Comparison of ENCODE assay signal across 8 mouse cellular contexts in the genomic region with DNA sequence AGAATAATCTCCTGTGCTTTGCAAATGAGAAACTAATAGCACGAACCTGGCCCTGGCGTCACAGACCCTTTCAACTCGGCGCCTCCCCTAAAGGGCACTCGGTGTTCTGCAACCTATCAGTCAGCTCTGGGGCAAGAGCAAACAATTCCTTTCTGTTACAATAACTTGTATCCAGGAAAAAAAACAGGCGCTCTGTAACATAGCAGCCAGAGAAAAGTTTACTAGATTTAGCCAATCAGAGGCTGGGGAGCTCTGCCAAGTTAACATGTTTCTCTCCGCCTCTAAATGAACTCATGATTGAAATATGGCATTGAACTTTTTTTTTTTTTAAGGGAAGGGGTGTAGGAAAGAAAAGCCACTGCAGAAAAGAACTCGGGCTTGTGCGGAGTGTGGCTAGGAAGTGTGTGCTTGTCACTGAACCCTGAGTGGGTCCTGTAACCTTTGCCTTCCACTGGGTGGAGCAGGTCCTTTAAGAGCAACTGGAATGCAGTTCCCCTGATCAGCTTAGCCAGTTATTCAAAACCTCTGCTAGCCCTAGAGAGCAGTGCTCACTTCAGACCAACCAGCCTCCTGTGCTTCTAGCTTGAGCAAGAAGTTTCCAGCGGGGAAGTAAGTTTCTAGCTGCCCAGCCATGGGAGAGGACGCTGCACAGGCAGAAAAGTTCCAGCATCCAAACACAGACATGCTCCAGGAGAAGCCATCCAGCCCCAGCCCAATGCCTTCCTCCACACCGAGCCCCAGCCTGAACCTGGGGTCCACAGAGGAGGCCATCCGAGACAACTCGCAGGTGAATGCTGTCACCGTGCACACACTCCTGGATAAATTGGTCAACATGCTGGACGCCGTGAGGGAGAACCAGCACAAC. TPM values are rescaled to one million over a fixed set of nuclear protein-coding genes. Genes with fewer than 3 reads are reported as not detected.
DNase-seq lines count a peak whose midpoint lies in the region; ATAC-seq and TF ChIP-seq lines count a peak whose summit lies in the region.

TSS of gene Cavin2 (plus strand) at position 372 of the 865 bp plus-strand sequence.

- H3K4me2 ChIP-seq in forebrain, embryonic 13.5 days: no peak within 1 kb of the TSS
- peak within 1 kb of the TSS; percentile 40 for H3K4me2 ChIP-seq in limb, embryonic 14.5 days (replicated peaks; ENCODE audit: low read depth, low read length, severe bottlenecking)
- peak within 1 kb of the TSS; percentile 19 for H3K4me2 ChIP-seq in neural tube, embryonic 15.5 days

- peaks cover 7% of the 10 kb centered on the region; the same call in 1 of the 2 replicates for H3K4me1 ChIP-seq in liver, adult 2 months (ENCODE audit: control insufficient read depth, insufficient read depth, low read length)
- H3K4me1 ChIP-seq in forebrain, embryonic 13.5 days: peaks cover 23% of the 10 kb centered on the region
- H3K4me1 ChIP-seq in limb, embryonic 14.5 days (ENCODE audit: control insufficient read depth, insufficient read depth, low read length): peaks cover 26% of the 10 kb centered on the region
- peaks cover 11% of the 10 kb centered on the region for H3K4me1 ChIP-seq in neural tube, embryonic 15.5 days

- peak within 1 kb of the TSS; percentile 64 for H3K27ac ChIP-seq in liver, adult 2 months (replicated peaks; ENCODE audit: insufficient read depth, low read depth, low read length)
- H3K27ac ChIP-seq in forebrain, embryonic 13.5 days: no peak within 1 kb of the TSS
- H3K27ac ChIP-seq in limb, embryonic 14.5 days (replicated peaks; ENCODE audit: low read depth, low read length): peak within 1 kb of the TSS; percentile 78
- H3K27ac ChIP-seq in neural tube, embryonic 15.5 days (replicated peaks): peak within 1 kb of the TSS; percentile 58; the same call in 1 of the 2 replicates

- no peaks in the 10 kb centered on the region for H3K79me2 ChIP-seq in liver, adult 2 months (ENCODE audit: control insufficient read depth, insufficient read depth, low read length)

- intact Hi-C loops in left cerebral cortex, postnatal 36 days (cut with DNase I): no loop called here

- H3K36me3 ChIP-seq in liver, adult 2 months (ENCODE audit: control insufficient read depth, insufficient read depth, low read length): no peaks in the 10 kb centered on the region; the same call in 1 of the 2 replicates
- no peaks in the 10 kb centered on the region for H3K36me3 ChIP-seq in forebrain, embryonic 13.5 days (ENCODE audit: poor library complexity, severe bottlenecking)
- no peaks in the 10 kb centered on the region for H3K36me3 ChIP-seq in limb, embryonic 14.5 days (ENCODE audit: control insufficient read depth, insufficient read depth, low read length)
- H3K36me3 ChIP-seq in neural tube, embryonic 15.5 days: no peaks in the 10 kb centered on the region

- no peak for TF ChIP-seq CTCF in liver, adult 2 months (IDR thresholded peaks at IDR 0.05; ENCODE audit: low read depth, low read length)

- WGBS in liver, adult 2 months: 9% methylated on average over 17 of the region's 17 CpGs
- 63% methylated on average over 17 of the region's 17 CpGs for WGBS in forebrain, embryonic 13.5 days
- WGBS in limb, embryonic 14.5 days: 36% methylated on average over 17 of the region's 17 CpGs
- 62% methylated on average over 17 of the region's 17 CpGs for WGBS in neural tube, embryonic 15.5 days

- no peaks in the 10 kb centered on the region for H3K27me3 ChIP-seq in liver, adult 2 months (ENCODE audit: control insufficient read depth, insufficient read depth, low read length)
- H3K27me3 ChIP-seq in forebrain, embryonic 13.5 days: no peaks in the 10 kb centered on the region
- H3K27me3 ChIP-seq in limb, embryonic 14.5 days (ENCODE audit: control insufficient read depth, insufficient read depth, low read length): no peaks in the 10 kb centered on the region
- H3K27me3 ChIP-seq in neural tube, embryonic 15.5 days (replicated peaks): no peaks in the 10 kb centered on the region

- no peak for TF ChIP-seq POLR2A in liver, adult 2 months (IDR thresholded peaks at IDR 0.05; ENCODE audit: extremely low read depth, insufficient read depth, low read length)
- no peak for TF ChIP-seq POLR2A in limb, embryonic 14.5 days (IDR thresholded peaks at IDR 0.05; ENCODE audit: borderline replicate concordance, extremely low read depth, insufficient read depth, insufficient read length)

- peak within 1 kb of the TSS; percentile 61 for H3K4me3 ChIP-seq in liver, adult 2 months (ENCODE audit: insufficient read depth, low read depth, low read length)
- H3K4me3 ChIP-seq in forebrain, embryonic 13.5 days: no peak within 1 kb of the TSS
- peak within 1 kb of the TSS; percentile 21 for H3K4me3 ChIP-seq in limb, embryonic 14.5 days (replicated peaks; ENCODE audit: low read length)
- 0 out of 2 replicates have a peak within 1 kb of the TSS, but pooled peaks have one; percentile 10 for H3K4me3 ChIP-seq in neural tube, embryonic 15.5 days (replicated peaks)

- no peaks in the 10 kb centered on the region for H3K9me3 ChIP-seq in forebrain, embryonic 13.5 days (replicated peaks)
- H3K9me3 ChIP-seq in limb, embryonic 14.5 days (ENCODE audit: control insufficient read depth, low read length): no peaks in the 10 kb centered on the region
- no peaks in the 10 kb centered on the region for H3K9me3 ChIP-seq in neural tube, embryonic 15.5 days (replicated peaks)

- DNase-seq in liver, adult 2 months (ENCODE audit: extremely low read depth, low read depth, low spot score): peak; percentile 54
- DNase-seq in liver: no peak
- peak; percentile 83 for DNase-seq in heart, postnatal 4 days
- DNase-seq in limb, embryonic 14.5 days (ENCODE audit: low spot score): peak; percentile 95
- no peak for DNase-seq in frontal cortex, adult 2 months (ENCODE audit: extremely low spot score in 1 of 2, low spot score in 1 of 2)
- no peak for DNase-seq in left cerebral cortex, postnatal 36 days (ENCODE audit: low spot score in 2 of 2)

- 0 out of 2 replicates have a peak, but pooled peaks have one; percentile 33 for ATAC-seq in forebrain, embryonic 13.5 days
- ATAC-seq in limb, embryonic 14.5 days (ENCODE audit: low FRiP score, low read depth): peak; percentile 86
- ATAC-seq in neural tube, embryonic 15.5 days (ENCODE audit: low FRiP score): peak; percentile 28; the same call in 1 of the 2 replicates

- H3K9ac ChIP-seq in liver, adult 2 months (ENCODE audit: low read depth, low read length): peak within 1 kb of the TSS; percentile 57
- no peak within 1 kb of the TSS for H3K9ac ChIP-seq in forebrain, embryonic 13.5 days
- peak within 1 kb of the TSS; percentile 32 for H3K9ac ChIP-seq in limb, embryonic 14.5 days (ENCODE audit: low read depth, low read length, severe bottlenecking)
- no peak within 1 kb of the TSS for H3K9ac ChIP-seq in neural tube, embryonic 15.5 days (replicated peaks)

RNA-seq across cellular contexts. Expression of gene Cavin2, which starts in this region (rescaled TPM):
- total RNA-seq in liver, adult 2 months (2014; rRNA removed): 17.6 and 18.1 TPM in 2 replicates
- polyA plus RNA-seq in liver, adult 2 months (2012; rRNA removed): 5.9 and 6.4 TPM in 2 replicates
- 1.5 and 2.1 TPM in 2 replicates for polyA plus RNA-seq in forebrain, embryonic 13.5 days (2015; fragmentation: Nextera tagmentation; extraction: Ambion mirVana)
- total RNA-seq in heart, postnatal 4 days (2021): 100 to 1,000 TPM; 203 to 211 TPM
- 20.6 and 25.6 TPM in 2 replicates for polyA plus RNA-seq in limb, embryonic 14.5 days (2012; rRNA removed)
- polyA plus RNA-seq in limb, embryonic 14.5 days (2014; fragmentation: Nextera tagmentation; extraction: Ambion mirVana): 43.6 and 50.9 TPM in 2 replicates
- polyA plus RNA-seq in neural tube, embryonic 15.5 days (2015; fragmentation: Nextera tagmentation; extraction: Ambion mirVana): 11.1 and 18.1 TPM in 2 replicates
- 8.1 and 8.3 TPM in 2 replicates for polyA plus RNA-seq in frontal cortex, adult 2 months (2012; rRNA removed)
- total RNA-seq in left cerebral cortex, postnatal 36 days (2021): 1 to 10 TPM; 8.6 TPM

Comparison
In these comparisons a context has a peak if more than half of its experiments do, and no peak if none do; other contexts are left out.
1. RNA of gene Cavin2 (total RNA-seq): 203 to 211 TPM in heart, postnatal 4 days; 17.6 to 18.1 TPM in liver, adult 2 months and 8.6 TPM in left cerebral cortex, postnatal 36 days; every median in the first group is over 10 times any median in the second.
2. DNase-seq: peak in liver, adult 2 months (single experiment), heart, postnatal 4 days (single experiment) and limb, embryonic 14.5 days (single experiment); none in liver (single experiment), frontal cortex, adult 2 months (0 of 2) and left cerebral cortex, postnatal 36 days (0 of 2).
3. H3K9ac ChIP-seq: peak in liver, adult 2 months (single experiment) and limb, embryonic 14.5 days (single experiment); none in forebrain, embryonic 13.5 days (single experiment) and neural tube, embryonic 15.5 days (single experiment).
4. ATAC-seq: peak in every context shown above with its lines; median percentile 86 in limb, embryonic 14.5 days; 33 in forebrain, embryonic 13.5 days; 28 in neural tube, embryonic 15.5 days.